Comparison of ENCODE assay signal across 20 mouse cellular contexts in the genomic region with DNA sequence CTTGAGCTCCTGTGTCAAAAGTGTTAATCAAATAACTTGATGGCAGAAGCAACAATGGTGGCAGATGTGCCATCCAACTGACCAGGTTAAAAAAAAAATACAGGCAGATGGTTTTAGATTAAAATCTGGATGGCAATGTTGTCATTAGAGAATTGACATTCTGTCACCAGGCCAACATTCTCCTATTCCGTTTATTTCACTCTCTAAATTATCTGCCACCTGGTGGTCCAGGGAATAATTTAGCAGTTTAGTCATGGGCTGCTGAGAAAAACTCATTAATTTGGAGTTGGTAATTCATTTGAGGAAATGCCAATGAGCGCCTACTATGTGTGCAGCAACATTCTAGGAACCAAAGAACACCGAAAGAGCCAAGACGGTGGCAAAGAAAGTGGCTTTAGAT.
DNase-seq lines count a peak whose midpoint lies in the region; ATAC-seq and TF ChIP-seq lines count a peak whose summit lies in the region.
"Had no signal": no experiment of that assay in that cellular context is flagged by ENCODE, and none has a peak within 500 bp of the region (broad histone marks: within the 10 kb centered on the region; RNA-seq: fewer than 3 reads in every experiment).

No protein-coding gene starts in this region.

- H3K36me3 ChIP-seq in forebrain, embryonic 16.5 days (ENCODE audit: control insufficient read depth, insufficient read depth) = no peaks in the 10 kb centered on the region
- no peaks in the 10 kb centered on the region for H3K36me3 ChIP-seq in forebrain, embryonic 11.5 days (ENCODE audit: control insufficient read depth, insufficient read depth, low read length)
- H3K36me3 ChIP-seq: embryonic facial prominence, embryonic 12.5 days; G1E; heart, embryonic 13.5 days; hindbrain, embryonic 12.5 days had no signal

- H3K4me3 ChIP-seq in forebrain, embryonic 16.5 days (replicated peaks; ENCODE audit: low read length) = no peak overlapping the region
- H3K4me3 ChIP-seq in forebrain, embryonic 11.5 days (ENCODE audit: low read depth, low read length) = no peak overlapping the region
- no peak overlapping the region for H3K4me3 ChIP-seq in layer of hippocampus, adult 2 months
- H3K4me3 ChIP-seq: embryonic facial prominence, embryonic 12.5 days; heart, embryonic 13.5 days; hindbrain, embryonic 12.5 days had no signal

- no peaks in the 10 kb centered on the region for H3K9me3 ChIP-seq in forebrain, embryonic 16.5 days (ENCODE audit: control insufficient read depth, low read length)
- no peaks in the 10 kb centered on the region for H3K9me3 ChIP-seq in forebrain, embryonic 11.5 days (ENCODE audit: control insufficient read depth, low read length)
- H3K9me3 ChIP-seq: embryonic facial prominence, embryonic 12.5 days; G1E; heart, embryonic 13.5 days; hindbrain, embryonic 12.5 days had no signal

- ATAC-seq in cerebellum, adult (ENCODE audit: insufficient number of reproducible peaks, low FRiP score, low TSS enrichment) = no peak
- ATAC-seq in forebrain, embryonic 16.5 days = peak; percentile 26; the same call in 1 of the 2 replicates
- ATAC-seq in forebrain, embryonic 11.5 days (replicated peaks; ENCODE audit: low FRiP score) = no peak
- ATAC-seq: CD4-positive, CD25-positive, alpha-beta regulatory T cell, adult 4 months; intestine, embryonic 16.5 days had no signal

- H3K9ac ChIP-seq in forebrain, embryonic 16.5 days (replicated peaks; ENCODE audit: low read depth, low read length) = no peak overlapping the region
- no peak overlapping the region for H3K9ac ChIP-seq in forebrain, embryonic 11.5 days (ENCODE audit: low read length)
- H3K9ac ChIP-seq: embryonic facial prominence, embryonic 12.5 days; heart, embryonic 13.5 days; hindbrain, embryonic 12.5 days had no signal

- peak; percentile 45 for TF ChIP-seq CTCF in layer of hippocampus, adult 2 months (conservative IDR thresholded peaks at IDR 0.05)

- no peaks in the 10 kb centered on the region for H3K27me3 ChIP-seq in forebrain, embryonic 16.5 days (replicated peaks; ENCODE audit: control insufficient read depth, insufficient read depth, low read length)
- H3K27me3 ChIP-seq in forebrain, embryonic 11.5 days (ENCODE audit: control insufficient read depth, insufficient read depth, low read length) = no peaks in the 10 kb centered on the region
- H3K27me3 ChIP-seq: embryonic facial prominence, embryonic 12.5 days; heart, embryonic 13.5 days; hindbrain, embryonic 12.5 days had no signal

- H3K4me1 ChIP-seq in forebrain, embryonic 16.5 days (replicated peaks; ENCODE audit: control insufficient read depth, insufficient read depth, low read length) = no peaks in the 10 kb centered on the region
- H3K4me1 ChIP-seq in forebrain, embryonic 11.5 days (replicated peaks; ENCODE audit: control insufficient read depth, insufficient read depth, low read length) = no peaks in the 10 kb centered on the region
- H3K4me1 ChIP-seq: embryonic facial prominence, embryonic 12.5 days; heart, embryonic 13.5 days; hindbrain, embryonic 12.5 days had no signal

- WGBS in forebrain, embryonic 16.5 days = 35% methylated on average over 4 of the region's 4 CpGs
- 69% methylated on average over 4 of the region's 4 CpGs for WGBS in forebrain, embryonic 11.5 days

- no peak overlapping the region for H3K27ac ChIP-seq in forebrain, embryonic 16.5 days (ENCODE audit: low read length)
- no peak overlapping the region for H3K27ac ChIP-seq in forebrain, embryonic 11.5 days (ENCODE audit: low read depth, low read length)
- no peak overlapping the region for H3K27ac ChIP-seq in layer of hippocampus, adult 2 months
- H3K27ac ChIP-seq: embryonic facial prominence, embryonic 12.5 days; heart, embryonic 13.5 days; hindbrain, embryonic 12.5 days had no signal

- no peak overlapping the region for H3K4me2 ChIP-seq in forebrain, embryonic 16.5 days (ENCODE audit: low read length)
- no peak overlapping the region for H3K4me2 ChIP-seq in forebrain, embryonic 11.5 days (ENCODE audit: low read depth, low read length, severe bottlenecking)
- H3K4me2 ChIP-seq: embryonic facial prominence, embryonic 12.5 days; heart, embryonic 13.5 days; hindbrain, embryonic 12.5 days had no signal

- peak; percentile 67 to 75 for DNase-seq in cerebellum, postnatal 10 days
- no peak for DNase-seq in forebrain, embryonic 11.5 days (ENCODE audit: low spot score)
- no peak for DNase-seq in layer of hippocampus, adult 2 months (ENCODE audit: low spot score in 2 of 2)
- no peak for DNase-seq in layer of hippocampus, adult 9-11 months
- peak; percentile 1 for DNase-seq in Muller cell, postnatal 12 days (ENCODE audit: inconsistent ontology term)
- DNase-seq: adrenal gland, postnatal 10 days; B cell, adult 2 months; cerebellum, adult 2 months; cerebellum, postnatal 25 days; gastrocnemius, postnatal 36 days; heart, adult 11 months; heart, postnatal 36 days had no signal

Comparison
In these comparisons a context has a peak if more than half of its experiments do, and no peak if none do; other contexts are left out.
1. DNase-seq: peak in cerebellum, postnatal 10 days (2 of 2) and Muller cell, postnatal 12 days (single experiment); none in forebrain, embryonic 11.5 days (single experiment), layer of hippocampus, adult 2 months (0 of 2) and layer of hippocampus, adult 9-11 months (single experiment).